Mouse (Mus musculus) thymus, adult 18-20 months (tissue): Measurements from ENCODE around the gene Cyp2c23.
A peak's percentile ranks its signal among the peaks of the same experiment; 100 is the strongest.

Experiments used
- DNase-seq, 2 experiments: peaks; one replicate each; pipeline ENCODE4 v3.0.0; 2022; ENCODE audit warnings: mixed read lengths in 2 of 2

The Cyp2c23 gene

GRCm38 (mm10) chr19:43966481-43966880, 62.5 kb downstream of the Cyp2c23 start:
- DNase-seq = no peak

GRCm38 (mm10) chr19:43965496-43966085, 63.4 kb downstream of the Cyp2c23 start:
- no peak for DNase-seq

- no peak for DNase-seq
These were observed 66.2 kb downstream of the Cyp2c23 start for GRCm38 (mm10) chr19:43962795-43963194.

GRCm38 (mm10) chr19:43961185-43961584, 67.8 kb downstream of the Cyp2c23 start:
- DNase-seq = no peak

- no peak for DNase-seq
These were observed 69.0 kb downstream of the Cyp2c23 start for GRCm38 (mm10) chr19:43960014-43960413.

- peak in 1 of 2 experiments; percentile 23 for DNase-seq
These were observed 69.8 kb downstream of the Cyp2c23 start for GRCm38 (mm10) chr19:43959162-43959561.

GRCm38 (mm10) chr19:43957881-43958280, 71.1 kb downstream of the Cyp2c23 start:
- no peak for DNase-seq

- DNase-seq = no peak
These were observed 71.6 kb downstream of the Cyp2c23 start for GRCm38 (mm10) chr19:43957402-43957801.

- no peak for DNase-seq
These were observed 73.7 kb downstream of the Cyp2c23 start for GRCm38 (mm10) chr19:43955266-43955665.
